Mouse (Mus musculus): Measurements from ENCODE around the gene Nfkbiz. TPM values are rescaled to one million over a fixed set of nuclear protein-coding genes. Genes with fewer than 3 reads are reported as not detected.
"Not testable (repeated sequence)": the region's sequence is repeated elsewhere in the genome, so short reads cannot be mapped to it uniquely, and the experiment has no call there.

Gene Nfkbiz
- 1 to 10 TPM; 3.4 to 8.0 (median 5.0) TPM for total RNA-seq (2022)

DNA sequence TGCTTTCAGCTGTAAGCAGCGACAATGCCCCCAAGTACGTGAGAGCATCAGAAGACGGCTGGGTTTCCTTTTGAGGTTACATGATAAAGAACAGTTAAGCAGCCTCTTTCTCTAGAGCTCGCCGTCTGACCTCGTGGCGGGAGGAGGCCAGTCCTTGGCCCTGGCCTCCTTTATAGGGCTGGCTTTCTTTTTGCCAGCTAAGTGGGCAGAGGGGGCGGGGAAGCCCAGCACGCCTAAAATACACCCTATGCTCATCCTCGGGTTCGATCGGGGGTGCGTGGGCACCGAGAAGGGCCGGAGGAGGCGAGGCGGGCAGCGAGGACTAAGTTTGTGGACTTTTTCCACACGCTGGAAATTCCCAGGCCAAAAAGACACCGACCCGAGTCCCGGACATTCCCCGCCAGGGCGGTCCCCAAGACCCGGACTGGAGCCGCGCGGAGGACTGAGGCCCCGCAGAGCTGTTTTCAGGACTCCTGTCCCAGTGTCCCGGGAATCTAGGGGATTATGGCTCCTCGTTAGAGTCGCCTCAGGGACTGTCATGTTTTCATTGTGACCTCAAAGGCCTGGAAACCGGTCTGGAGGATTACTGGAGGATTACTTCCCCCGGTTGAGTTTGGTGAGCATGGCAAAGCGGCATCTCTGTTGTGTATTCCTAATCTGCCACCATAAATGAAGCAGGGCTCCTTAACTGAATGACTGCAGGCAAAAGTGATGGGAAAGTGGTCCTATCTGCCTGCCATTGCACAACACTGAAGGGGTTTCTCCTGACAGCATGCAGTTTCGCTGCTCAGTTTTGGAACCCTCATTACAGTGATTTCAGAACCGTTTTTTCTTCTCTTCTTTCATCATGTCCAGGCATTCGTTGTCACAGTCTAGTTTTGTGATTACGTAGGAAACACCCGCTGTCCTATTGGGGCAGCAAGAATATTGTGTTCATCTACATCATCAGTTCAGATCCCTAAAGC, at the start of gene Nfkbiz:
Gene Nfkbiz, minus strand, starts transcription at position 390 of the 965 bp plus-strand sequence.
- DNase-seq, result peak; percentile 80

DNA sequence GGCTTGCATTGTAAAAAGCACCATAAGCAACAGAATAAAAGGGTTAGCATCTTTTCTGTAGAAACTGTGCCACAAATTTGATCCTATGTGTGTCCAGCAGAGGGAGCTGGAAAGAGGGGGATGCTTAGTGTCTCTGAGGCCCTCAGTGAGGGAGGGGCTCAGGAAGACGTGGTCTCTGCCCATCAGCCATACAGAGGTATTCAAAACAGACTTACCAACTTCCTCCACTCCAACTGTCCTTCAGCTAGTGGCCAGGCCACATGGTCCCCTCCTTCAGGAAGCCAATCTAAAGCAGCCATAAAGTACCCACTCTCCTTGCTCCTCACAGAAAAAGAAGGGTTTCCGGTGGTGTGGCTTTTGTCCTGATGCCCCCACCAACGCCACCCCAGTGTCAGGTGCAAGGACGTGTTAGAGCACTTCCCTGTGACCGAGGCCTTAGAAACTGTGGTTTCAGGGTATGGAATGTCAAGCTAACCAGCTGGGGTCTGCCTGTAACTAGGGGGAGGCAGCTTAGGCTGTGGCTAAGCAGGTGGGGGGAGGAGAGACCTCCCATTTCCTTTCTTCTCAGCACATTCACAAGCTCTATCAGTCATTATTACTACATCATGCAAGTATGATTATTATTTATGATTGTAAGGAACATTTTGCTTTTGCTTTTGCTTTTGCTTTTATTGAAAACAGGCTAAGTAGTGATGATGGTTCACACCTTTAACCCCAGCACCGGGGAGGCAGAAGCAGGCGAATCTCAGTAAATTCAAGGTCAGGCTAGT, 49.3 kb upstream of the Nfkbiz start:
- DNase-seq, result no peak

DNA sequence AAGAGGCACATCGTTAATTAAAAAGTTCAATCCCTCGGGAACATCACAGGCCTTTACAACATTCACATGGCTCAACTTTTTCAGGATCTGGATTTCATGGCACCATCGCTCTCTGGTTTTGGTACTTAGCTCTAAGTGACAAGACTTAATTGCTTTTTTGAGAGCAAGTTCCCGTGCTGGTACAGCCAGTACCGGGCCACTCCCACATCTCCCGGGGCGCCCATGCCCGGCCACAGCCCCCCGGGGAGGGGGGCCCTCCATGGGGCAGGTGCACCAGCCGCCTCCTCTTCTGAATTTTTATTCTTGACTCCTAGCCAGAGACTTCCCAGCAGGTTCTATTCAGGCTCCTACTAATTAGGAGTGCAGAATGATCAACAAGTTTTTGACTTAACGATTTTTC, 45.5 kb upstream of the Nfkbiz start:
- no peak for DNase-seq

DNA sequence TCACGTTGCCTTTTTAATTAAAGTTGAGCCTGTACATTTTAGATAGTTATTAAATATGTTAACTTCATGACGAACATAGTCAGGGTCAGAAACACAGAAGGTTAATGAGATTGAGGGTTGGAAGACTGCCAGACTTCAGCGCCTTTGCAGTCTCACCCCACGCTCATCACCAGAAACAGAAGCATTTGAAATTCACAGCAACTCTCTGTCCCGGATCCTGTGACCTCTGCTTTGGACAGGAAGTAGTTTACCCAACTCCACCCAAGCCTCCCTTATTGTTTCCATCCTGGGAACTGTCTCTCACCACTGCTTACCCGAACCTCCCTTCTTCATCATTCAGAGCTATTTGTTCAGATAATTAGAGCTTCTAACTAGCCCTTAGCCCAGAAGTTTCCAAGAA, 37.3 kb upstream of the Nfkbiz start:
- DNase-seq, result no peak

DNA sequence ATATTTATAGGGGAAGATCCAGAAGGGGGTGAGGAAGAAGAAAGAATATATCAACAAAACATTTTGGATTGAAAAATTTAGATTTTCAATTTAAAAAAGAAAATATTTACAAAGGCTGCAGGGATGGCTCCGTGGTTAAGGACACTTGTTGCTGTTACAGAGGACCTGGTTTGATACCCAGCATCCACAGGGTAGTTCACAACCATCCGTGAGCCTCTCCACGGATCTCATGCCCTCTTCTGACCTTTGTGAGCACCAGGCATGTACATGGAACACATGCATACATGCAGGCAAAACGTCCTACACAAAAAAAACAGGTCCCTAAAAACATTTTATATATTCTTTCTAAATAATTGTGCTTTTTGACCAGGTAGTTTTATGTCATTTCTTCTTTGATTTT, 25.1 kb upstream of the Nfkbiz start:
- DNase-seq, result no peak

DNA sequence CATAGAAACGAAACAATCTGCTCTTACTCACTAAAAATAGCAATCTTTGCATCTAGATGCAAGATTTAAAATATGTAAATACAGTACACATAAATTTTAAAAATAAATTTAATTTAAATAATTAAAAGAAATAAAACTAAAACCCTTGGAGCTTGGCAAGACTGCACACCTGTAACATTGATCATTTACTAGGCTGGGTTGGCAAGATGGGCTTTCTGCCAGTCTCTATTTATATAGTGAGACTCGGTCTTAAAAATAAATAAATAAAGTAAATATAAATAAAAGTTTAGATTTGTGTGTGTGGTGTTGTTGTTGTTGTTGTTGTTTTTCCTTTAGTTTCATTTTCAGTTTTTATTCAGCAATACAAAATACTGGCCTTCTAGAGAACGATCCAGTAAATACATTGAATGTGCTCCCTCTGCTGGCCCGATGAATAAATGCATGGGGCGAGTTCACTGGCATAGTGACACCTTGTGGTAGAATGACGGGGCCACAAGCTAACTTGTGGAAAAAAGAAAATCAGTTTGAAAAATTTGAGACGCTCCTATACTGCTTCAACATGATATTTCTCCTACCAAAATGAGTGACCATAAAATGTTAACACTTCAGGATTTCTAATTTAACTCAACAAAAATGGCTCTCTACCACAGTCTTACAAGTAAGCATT, 24.6 kb upstream of the Nfkbiz start:
- peak; percentile 50 for DNase-seq

DNA sequence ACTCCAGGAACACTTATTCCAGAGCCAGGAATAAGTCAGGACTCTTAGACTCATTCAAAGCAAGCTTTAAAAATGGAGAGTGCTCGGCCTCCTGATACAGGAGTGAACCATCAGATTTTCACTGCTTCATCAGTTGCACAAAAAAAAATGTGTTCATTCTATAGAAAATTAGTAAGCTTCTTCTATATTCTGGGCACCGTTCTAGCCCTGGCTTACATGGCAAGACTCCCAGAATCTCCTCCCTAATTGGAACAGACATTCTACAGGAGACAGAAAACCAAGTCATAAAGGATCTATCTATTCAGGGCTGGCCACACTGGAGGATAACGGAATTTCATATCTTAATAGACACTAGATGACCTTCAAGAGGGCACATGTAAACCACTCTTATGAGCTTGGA, 22.4 kb upstream of the Nfkbiz start:
- no peak for DNase-seq

DNA sequence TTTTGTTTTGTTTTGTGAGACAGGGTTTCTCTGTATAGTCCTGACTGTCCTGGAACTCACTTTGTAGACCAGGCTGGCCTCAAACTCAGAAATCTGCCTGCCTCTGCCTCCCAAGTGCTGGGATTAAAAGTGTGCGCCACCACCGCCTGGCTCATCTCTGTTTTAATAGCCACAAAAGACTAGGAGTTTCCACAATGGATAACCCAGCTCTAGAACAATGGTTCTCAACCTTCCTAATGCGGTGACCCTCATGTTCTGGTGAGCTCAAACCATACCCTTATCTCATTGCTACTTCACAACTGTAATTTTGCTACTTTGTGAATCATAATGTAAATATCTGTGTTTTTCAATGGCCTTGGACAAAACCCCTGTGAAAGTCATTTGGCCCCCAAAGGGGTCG, 20.7 kb upstream of the Nfkbiz start:
- not testable (repeated sequence) for DNase-seq

DNA sequence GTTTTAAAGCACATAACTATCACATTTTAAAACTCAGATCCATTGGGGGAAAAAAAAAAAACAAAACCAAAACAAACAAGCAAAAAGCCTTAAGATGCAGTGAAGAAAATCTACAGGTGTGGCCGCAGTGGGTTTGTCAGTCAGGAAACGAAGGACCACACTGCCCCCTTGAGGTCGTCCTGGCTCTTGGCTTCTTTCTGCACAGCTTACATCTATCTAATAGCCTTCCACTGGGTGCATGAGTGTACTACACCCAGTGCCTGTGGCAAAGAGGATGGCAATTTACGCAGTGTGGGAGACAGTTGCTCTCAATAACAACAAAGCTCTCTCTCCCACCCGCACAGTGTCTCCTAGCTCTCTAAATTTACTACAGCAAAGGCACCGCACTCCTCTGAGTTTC, 19.8 kb upstream of the Nfkbiz start:
- DNase-seq, result peak; percentile 35

DNA sequence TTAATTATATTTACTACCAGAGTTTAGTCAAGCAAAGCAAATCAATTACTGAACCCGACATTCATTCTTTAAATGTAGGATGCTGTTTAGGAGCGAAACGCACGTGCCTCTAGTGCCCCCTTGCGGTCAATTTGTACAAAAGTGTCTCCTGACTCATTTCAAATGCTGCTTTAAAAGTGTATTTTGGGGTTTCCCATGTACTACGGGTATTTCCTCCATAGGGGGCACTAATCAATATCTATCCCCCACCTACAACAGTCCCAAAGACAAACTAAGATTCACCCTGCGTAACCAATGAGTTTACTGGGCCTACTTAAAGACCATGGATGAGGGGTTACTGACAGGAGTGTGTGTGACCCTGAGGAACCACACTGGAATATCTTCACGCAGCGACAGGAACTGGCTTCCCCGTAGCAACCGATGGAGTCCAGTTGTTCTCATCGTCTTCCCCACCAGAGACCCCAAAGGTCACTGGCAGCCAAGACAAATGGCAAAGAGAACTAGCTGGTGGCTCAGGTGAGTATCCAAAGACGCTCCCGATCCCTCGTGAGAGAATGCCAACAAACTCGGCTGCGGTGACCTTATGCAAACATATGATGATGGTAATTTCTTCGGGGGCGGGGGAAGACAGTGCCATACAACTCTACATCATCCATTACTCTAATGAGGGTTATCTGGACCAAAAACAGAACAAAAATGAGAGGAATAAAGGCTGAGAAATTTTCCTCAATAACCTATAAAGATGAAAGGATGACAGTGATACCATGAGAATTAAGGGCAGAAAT, 14.4 kb upstream of the Nfkbiz start:
- peak; percentile 35 for DNase-seq

DNA sequence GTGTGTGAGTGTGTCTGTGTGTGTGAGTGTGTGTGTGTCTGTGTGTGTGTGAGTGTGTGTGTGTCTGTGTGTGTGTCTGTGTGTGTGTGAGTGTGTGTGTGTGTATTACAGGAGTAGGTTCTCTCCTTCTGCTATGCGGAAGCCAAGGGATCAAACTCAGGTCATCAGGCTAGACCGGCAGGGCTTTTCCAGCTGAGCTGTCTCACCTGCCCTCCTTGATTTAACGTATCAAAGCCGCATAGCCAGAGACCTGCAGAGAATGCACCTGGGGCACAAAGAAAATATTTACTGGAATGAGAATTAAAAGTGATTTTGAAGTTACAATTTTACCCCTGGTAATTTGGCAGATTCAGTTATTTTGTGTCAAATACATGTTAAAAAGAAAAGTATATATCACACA, 13.8 kb upstream of the Nfkbiz start:
- DNase-seq, result no peak

DNA sequence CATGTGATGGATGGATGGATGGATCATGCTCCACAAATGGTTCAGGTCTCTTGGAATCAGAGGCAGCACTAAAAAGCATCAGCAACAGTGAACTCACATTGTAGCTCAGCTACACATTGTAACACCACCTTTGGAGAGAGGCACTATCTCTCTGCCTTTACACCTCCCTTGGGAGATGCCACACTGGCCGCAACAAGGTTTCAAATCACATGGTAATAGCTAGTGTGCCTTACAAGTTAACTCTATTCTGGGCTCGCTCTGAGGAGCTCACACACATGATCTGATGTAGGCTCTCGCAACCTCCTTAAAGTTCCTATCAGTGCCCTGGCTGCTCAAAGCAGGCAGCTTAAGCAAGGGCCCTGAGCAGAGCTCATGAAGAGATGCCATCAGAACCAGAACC, 11.8 kb upstream of the Nfkbiz start:
- no peak for DNase-seq

DNA sequence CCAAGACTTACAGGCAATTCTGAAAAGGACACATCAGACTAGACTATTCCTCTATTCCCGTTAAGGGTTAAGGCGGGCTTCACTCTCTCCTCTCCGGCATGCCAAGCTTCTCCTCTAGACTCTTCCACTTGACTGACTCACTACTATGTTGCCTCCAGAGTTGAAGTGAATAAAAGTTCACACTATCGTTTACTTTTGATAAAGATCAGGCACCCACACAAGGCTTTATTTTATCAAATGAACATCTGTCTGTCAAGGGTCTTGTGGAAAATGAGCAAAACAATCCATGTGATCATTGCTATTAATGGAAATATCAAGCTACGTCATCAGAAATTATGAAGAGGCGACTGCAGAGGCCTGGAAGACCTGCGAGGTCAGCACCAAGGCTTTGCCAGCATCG, 9.0 kb upstream of the Nfkbiz start:
- DNase-seq, result no peak

DNA sequence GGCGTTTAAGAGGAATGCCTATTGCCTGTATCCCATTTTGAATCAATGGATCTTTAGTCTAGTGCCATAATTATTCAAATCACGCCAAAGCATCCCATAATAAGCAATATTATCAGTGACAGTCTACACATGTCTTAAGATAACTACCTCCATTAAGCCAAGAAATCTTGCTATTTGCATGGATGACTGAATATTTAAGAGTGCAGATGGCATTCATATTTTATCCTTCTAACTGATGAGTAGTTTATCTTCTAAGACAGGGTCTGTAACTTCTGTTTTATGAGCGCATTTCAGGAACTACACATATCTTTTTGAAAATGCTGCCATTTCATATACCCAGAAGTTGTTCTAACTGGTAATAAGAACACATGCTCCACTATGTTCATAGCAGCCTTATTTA, 6.1 kb upstream of the Nfkbiz start:
- DNase-seq, result no peak

DNA sequence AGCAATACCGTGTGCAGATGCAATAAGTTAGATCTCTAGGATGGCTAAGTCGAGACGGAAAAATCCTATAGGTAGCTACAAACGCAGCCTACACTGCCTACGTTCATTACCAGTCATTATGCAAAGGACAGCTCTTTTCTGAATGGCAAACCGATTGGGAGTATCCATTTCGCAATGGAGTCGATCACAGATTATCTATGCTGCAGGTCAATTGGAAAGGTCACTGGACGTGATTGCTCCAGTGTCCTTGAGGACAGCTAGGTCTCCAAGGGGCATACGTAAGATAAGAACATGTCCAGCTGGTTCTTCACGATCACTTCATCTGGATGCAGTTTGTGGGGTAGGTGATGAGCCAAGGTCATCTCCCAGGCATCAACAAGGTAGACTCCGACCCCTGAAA, 5.2 kb upstream of the Nfkbiz start:
- DNase-seq, result no peak

DNA sequence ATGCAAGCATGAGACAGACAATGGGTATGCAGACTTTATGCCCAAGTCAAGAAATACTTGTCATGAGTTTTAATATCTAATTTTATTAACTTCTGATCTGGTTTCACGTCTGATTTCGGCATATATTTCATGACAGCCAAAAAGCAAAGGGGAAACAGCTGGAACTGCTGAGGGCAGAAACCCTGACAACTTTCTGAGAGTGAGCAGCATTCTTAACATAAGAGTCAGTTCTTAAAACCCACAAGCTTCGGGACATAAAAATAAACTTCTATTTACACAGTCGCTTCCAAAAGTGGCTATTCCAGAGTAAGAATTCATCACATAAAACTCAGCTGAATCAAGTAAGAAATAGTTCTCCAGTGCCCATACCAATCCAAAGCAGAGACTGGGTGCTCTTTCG, 4.4 kb upstream of the Nfkbiz start:
- no peak for DNase-seq

DNA sequence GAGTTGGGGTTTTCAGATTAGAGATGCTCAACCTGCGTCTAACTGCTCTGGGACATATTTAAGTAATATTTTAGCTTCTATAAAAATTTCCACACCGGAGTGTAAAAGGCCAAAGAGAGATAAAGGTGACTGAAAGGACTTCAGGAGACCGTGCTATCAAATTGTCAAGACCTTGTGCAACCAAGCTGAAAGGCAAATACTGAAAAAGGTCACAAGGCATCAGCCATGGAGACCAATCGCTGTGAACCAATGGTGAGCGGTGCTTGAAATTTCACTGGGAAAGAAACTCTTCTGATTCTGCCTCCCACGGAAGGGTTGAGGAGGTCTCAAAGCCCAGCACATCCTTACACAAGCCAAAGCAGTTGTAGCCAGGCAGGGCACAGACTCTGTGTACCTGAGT, 2.8 kb upstream of the Nfkbiz start:
- DNase-seq, result no peak

DNA sequence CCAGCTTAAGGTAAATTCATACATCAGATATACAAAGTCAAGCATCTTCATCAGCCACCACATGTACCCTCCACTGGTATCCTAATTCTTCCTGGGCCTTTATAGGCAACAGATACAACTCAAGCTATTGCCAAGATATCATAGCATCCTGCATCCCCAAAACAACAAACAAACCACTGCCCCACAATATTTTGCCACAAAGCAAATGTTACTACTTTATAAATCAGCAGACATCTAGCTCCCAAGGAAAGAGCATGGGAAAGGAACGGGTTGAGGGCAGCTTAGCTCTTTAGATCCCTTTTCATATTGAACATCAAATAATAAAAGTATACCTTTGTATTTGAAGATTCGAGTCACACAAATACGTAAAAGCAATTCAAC, 580 bp downstream of the Nfkbiz start:
- DNase-seq, result no peak

DNA sequence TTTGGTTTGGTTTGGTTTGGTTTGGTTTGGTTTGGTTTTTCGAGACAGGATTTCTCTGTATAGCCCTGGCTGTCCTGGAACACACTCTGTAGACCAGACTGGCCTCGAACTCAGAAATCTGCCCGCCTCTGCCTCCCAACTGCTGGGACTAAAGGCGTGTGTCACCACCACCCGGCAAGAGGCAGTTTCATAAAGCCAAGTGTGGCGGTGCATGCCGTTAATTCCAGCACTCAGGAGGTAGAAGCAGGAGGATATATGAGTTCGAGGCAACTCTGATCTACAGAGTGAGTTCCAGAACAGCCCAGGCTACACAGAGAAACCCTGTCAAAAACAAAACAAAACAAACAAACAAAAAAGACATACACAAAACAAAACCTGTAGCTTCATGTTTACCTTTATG, 1.0 kb downstream of the Nfkbiz start:
- not testable (repeated sequence) for DNase-seq

DNA sequence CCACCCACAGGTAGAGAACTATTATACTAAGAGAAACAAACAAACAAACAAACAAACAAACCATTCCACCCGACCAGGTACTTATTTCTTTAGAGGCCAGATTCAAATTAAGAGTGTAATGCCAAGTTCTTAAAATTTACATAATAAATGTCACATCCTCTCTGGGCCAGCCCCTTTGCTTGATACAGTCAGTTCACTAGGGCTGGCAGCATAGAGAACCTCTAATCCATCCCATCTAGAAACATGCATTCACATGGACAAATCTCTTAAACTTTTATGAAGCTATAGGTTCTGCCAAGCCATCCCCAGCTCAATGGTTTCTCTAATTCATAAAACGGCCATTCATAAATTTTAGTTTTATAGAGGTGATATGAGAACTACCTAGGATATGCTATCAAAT, 1.5 kb downstream of the Nfkbiz start:
- no peak for DNase-seq

DNA sequence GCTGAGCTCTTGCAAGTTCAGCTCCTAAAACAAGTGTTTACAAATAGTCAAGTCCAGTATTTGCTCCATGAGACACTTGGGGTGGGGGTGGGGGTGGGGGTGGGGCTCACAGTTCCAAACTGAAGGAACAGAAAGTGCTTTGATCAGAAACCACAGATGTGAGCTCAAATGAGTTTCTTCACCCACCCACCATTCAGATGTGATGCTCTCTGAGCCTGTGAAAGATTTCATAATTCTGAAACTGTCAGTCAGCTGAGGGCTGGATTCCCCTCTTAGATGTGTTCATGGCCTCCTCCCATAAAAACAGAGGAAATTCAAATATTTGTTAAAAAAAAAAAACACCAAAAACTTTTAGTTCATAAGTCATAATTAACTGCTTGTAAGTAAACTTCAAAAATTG, 2.9 kb downstream of the Nfkbiz start:
- no peak for DNase-seq

DNA sequence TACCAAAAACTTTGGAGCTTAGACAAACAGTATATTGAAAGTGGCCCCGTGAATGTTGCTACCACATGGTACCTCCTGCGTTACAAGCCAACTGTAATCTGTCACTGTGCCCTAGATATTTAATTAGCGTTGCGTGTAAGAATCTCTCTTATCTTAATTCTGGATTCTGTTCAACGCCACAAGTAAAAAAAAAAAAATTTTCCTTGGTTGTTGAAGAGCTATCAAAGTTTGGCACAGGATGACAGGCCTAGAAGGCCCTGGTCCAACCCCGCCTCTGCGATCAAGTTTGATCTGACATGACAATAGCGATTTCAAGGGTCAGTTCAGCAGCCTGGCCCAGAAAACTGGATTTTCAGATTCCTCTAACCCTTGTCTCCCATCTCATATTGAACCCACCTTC, 6.1 kb downstream of the Nfkbiz start:
- no peak for DNase-seq
